Mouse (Mus musculus) ES-CJ7 (cell line): ENCODE data around the gene Rorb.
A peak's percentile ranks its signal among the peaks of the same experiment; 100 is the strongest.

Source experiments
- DNase-seq: peaks from one replicate; pipeline ENCODE4 v3.0.0; 2011; ENCODE audit warnings: low read depth, low spot score

Rorb gene

GRCm38 (mm10) chr19:19033974-19034373 lies 77.0 kb downstream of the Rorb start:
- DNase-seq = no peak

DNA sequence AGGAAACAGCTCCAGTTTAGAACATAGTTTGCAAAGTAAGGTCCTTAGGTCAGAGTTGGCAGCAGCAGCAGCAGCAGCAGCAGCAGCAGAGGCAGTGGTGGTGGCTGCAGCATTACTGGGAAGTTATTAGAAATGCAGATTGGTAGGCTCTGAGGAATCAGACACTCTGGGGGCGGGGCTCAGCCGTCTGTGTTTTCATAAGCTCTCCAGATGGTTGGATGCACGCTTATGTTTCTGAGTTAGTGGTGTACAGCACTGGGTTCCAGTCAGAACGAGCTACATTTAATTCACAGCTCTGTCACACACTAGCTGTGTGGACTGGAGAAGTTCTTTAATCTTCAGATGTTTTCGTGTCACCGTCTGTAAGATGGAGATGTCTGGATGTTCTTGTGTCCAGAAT lies 105.9 kb downstream of the Rorb start:
- DNase-seq = no peak

GRCm38 (mm10) chr19:19004023-19004656 lies 106.9 kb downstream of the Rorb start:
- DNase-seq = no peak

DNA sequence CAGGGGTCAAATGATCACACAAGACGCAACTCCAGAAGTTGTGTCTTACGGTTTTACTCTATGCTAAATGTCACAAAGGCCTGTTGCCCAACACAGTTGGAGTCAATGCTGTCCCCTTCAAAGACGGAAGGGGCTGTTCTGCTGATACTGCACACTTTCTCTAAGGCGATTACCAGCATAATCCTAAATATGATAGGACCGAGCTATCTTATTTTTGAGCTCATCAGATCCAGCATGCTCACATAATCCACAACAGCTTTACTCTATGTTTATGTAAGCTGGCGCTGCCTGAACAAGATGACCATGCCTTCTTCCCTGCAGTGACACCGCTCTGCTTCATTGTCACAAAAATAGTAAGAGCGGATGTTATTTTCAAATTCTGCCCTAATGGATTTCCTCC lies 112.0 kb downstream of the Rorb start:
- DNase-seq = no peak

DNA sequence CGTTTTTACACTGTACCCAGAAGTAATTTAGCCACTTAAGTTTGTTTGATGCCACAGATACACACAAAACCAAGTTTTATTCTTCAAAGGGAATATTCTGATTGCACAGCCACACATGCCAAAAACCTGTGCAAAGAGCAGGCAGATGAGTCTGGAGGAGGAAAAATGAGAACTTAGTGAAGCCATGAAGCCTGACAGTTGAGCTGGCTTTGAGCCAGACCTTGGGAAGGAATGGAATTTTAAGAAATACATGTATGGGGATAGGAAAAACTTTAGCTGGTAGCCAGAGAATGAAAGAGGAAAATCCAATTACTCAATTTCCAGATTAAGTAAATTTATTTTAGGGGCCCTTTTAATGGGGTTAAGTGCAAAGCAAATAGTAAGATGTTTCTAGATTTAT lies 113.3 kb downstream of the Rorb start:
- DNase-seq = no peak

GRCm38 (mm10) chr19:18979996-18980395 lies 131.0 kb downstream of the Rorb start:
- DNase-seq = no peak

DNA sequence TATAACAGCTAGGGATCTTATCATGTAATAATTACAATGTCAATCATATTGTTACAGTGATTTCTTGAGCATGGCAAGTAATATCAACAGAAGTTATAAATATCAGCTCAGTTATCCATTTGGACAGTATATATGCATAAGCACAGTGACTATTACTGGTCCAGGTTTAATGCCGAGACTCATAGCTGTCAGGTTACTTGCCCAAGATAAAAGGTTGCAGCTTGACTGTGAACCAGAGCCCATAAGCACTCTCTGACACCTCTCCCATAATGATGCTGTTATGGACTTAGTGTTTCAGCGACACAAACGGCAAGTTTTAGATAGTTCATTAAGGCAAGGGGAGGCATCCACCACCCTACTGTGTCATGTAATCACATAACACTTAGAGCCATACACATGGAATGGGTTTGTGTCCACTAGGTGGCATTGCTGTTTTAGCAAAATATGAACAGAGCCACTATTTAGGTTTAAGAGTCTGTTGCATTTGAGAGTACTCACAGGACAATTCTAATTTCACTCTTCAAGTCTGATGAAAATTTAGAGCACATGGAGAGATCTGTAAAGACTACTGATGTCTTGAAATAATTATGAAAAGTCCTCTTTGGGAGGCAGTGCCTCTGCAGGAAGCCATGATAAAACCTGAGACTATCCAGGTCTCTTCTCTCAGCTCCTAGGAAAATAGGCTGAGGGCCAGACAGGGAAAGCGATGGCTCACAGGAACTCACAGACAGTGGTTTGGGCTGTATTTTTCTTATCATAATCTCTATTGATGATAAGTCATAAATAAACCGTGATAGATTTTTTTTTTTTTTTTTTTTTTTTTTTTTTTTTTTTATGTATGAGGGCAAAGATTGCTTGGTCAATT lies 136.0 kb downstream of the Rorb start:
- peak; percentile 47 for DNase-seq

DNA sequence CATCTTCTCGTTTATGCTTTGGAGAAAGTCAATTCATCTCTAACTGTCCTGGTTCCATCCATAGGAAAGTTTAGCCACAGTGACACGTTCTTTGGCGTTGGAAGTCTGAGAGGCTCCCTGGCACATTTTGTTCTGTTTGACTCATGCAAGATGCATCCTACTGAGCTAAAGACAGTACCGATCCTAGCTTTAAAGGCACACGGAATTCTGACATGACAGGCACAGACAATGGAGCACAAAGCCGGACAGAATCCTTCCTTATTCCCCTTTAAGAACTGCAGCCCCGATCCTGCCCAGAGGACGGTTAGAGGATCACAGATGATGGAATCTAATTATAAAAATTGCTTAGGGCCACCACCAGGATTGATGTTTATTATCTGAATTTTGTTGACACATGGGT lies 141.6 kb downstream of the Rorb start:
- DNase-seq = no peak

GRCm38 (mm10) chr19:18967307-18967706 lies 143.7 kb downstream of the Rorb start:
- no peak for DNase-seq

DNA sequence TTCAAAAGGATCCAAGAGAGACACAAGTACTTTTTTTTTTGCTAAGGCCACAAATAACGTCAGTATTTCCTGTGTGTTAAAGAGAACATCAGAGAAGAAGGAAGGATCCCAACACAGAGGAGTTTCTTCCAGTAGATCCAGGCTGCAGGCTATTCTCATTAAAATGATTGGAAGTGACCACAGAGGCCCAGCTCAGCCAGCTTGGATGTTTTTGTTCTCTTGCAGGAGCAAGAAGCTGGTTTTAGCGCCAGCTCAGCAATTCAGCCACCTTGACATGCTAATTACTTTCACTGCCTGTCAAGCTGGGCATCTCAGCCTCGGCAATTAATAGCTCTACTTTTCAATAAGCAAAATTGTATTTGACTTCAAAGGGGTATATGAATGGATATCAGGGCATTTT lies 151.1 kb downstream of the Rorb start:
- no peak for DNase-seq

DNA sequence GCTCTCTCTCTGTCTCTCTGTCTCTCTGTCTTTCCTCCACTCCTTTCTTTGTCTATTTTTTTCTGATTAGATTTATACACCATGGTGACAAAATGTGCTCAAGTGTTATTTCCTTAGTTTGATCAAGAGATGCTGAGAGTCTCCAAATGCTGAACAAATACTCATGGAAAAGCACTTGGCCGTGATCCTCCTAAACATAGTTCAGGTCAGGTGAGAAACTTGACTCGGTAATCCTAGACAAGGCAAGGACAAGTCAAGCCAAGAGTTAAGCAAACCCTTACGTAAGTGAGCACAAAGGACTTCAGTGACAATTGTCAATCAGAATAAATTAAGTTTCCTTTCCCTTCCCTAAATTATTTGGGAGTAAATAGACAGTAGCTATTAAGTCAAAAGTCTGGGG lies 158.2 kb downstream of the Rorb start:
- no peak for DNase-seq

DNA sequence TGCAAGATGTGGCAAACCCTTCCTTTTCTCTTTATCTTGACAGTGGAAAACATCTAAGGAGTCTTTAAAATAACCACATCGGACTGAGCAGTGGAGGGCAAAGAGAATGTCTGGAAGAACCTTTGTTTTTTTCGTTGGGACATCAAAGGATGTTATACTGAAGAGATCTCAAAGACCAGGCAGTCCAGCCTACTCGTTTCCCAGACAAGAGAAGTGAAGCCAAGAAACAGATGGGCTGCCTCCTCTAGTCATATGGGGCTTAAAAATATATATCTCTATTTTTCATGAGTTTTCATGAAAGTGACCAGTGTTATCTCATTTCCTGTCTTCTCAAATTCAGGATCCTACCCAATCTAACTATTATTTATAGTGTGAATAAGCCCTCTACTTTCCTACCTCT lies 163.8 kb downstream of the Rorb start:
- no peak for DNase-seq

DNA sequence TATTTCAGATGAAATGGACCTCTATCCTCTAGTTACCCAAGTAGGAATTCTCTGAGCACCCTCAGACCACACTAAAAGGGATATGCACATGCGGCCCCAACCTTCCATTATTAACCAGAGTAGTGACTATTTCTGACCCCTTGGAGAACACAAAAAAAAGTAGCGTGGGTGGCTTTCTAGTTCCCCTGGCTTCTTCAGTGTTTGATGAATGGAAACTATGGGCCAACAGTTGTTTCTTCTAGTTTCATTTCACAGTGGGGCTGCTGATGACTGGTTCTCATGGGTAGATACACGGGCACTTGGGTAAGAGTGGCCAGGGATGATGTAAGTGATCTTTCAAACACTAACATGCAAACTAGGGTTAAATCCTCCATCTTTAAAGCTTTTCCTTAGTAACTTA lies 165.7 kb downstream of the Rorb start:
- DNase-seq = no peak

- DNase-seq = no peak
Observed at GRCm38 (mm10) chr19:18941391-18941790, 169.6 kb downstream of the Rorb start.

- no peak for DNase-seq
Observed at GRCm38 (mm10) chr19:18911755-18912340, 199.1 kb downstream of the Rorb start.

DNA sequence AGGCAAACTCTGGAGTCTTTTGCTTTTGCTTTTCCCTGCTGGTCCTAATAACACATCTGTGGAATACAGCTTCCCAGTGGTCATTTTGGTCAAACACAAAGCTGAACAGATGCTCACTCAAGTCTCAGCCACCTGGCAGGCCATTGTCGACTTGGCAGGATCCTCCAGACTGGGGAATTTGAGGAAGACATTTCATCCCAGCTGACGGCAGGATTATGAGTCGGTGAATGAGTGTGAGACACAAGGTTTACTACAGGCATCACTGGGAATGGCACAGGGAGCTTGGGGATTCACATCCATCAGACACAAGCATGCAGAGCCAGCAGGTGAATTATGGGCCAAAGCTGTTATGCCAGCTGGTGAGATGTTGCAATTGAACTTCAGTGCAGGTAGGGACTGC lies 201.4 kb downstream of the Rorb start:
- no peak for DNase-seq

DNA sequence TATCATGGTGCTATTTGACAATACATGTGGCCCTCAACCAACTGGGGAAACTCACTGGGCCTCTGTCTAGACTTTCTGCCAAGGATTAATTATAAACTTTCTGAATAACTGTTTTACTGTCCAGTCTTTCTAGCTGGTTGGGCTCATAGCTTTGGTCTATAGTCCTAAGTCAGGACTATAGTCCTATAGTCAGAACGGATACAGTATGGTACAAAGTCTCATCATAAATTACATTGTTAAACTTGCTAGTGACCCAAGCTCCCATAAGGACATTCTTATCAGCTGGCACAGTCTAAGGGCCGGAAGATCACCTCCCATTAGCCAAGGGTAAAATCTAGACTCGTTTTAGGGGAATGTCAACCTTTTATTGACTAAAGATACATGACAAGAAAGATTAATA lies 205.5 kb downstream of the Rorb start:
- no peak for DNase-seq

DNA sequence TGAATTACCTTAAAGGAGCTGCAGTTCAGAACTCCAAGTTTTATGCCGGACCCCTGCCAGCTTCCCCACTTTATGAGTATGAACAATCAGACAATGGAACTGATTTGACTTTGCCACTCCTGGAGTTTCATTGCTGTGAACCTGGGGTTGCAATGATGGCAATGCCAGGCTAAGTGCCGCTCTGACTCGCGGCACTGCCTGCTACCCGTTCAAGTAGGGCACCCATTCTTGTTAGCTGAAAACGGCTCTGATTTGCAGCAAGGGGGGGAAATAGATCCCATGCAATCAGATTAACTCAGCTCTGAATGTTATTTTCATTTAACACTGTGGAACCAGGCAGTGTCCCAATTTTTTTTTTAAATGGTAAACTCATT lies 208.3 kb downstream of the Rorb start:
- no peak for DNase-seq

- no peak for DNase-seq
Observed at GRCm38 (mm10) chr19:18902041-18902693, 208.8 kb downstream of the Rorb start.

DNA sequence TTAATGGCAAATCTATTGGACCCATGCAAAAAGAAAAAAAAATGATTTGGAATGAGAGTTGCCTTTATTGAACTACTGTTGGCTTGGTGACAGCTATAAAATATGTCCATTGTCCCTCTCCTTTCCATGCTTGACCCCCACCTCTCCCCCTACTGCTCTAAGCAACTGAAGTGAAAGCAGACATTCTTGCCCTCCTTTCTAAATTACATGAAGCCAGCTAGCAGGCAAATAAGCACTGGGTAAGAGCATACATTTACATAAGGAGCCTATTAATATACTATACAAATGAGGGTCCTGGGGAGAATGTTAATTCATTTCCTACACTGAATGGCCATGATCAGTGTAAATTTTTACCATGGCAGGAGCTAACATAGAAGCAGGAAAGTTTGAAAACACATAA lies 212.8 kb downstream of the Rorb start:
- DNase-seq = no peak

- no peak for DNase-seq
Observed at GRCm38 (mm10) chr19:18890216-18890615, 220.8 kb downstream of the Rorb start.

GRCm38 (mm10) chr19:18889632-18890031 lies 221.4 kb downstream of the Rorb start:
- no peak for DNase-seq
